Mouse (Mus musculus) CH12.LX (cell line): ENCODE data around the gene Sema3b. TPM values are rescaled to one million over a fixed set of nuclear protein-coding genes. Genes with fewer than 3 reads are reported as not detected.

Experiments
- DNase-seq: peaks from one replicate; pipeline ENCODE4 v3.0.0-alpha.2; 2013; ENCODE audit errors: extremely low read depth
- H3K27ac ChIP-seq: 2 replicates; pipeline ENCODE4 v1.5.1; 2012; ENCODE audit warnings: low read depth, mild to moderate bottlenecking, control low read depth, moderate library complexity; ENCODE audit not compliant: insufficient read depth
- H3K27me3 ChIP-seq: replicated peaks from 2 replicates; pipeline ENCODE3; 2012; ENCODE audit warnings: inconsistent platforms
- H3K36me3 ChIP-seq, 2 experiments: replicated peaks in 1 of 2; 2 replicates each; pipeline versions ENCODE3 to v1.6.1; 2012; ENCODE audit warnings: inconsistent platforms in 1 of 2, low read length in 1 of 2, mild to moderate bottlenecking in 1 of 2, mixed read lengths in 1 of 2, moderate library complexity in 1 of 2; ENCODE audit not compliant: control insufficient read depth in 1 of 2, insufficient read depth in 1 of 2
- H3K4me1 ChIP-seq, 2 experiments: 2 replicates each; pipeline ENCODE4 v1.6.1; 2012; ENCODE audit warnings: inconsistent platforms in 1 of 2, moderate library complexity in 1 of 2; ENCODE audit not compliant: insufficient read depth in 2 of 2, control insufficient read depth in 1 of 2
- H3K4me2 ChIP-seq: 2 replicates; pipeline ENCODE4 v1.6.1; 2012; ENCODE audit warnings: low read depth, mild to moderate bottlenecking, control low read depth; ENCODE audit not compliant: poor library complexity, insufficient read depth, severe bottlenecking
- H3K4me3 ChIP-seq, 3 experiments: fragments of 150-350 bp in 1 of 3; sonication (generic) in 1 of 3; replicated peaks in 1 of 3; 2 replicates each; pipeline versions ENCODE3 to v1.5.1; 2011 to 2012; ENCODE audit warnings: low read depth in 2 of 3, low read length in 2 of 3, mild to moderate bottlenecking in 2 of 3, moderate library complexity in 2 of 3, control low read depth in 1 of 3, improper control_type of control experiment in 1 of 3, inconsistent platforms in 1 of 3, mixed read lengths in 1 of 3; ENCODE audit not compliant: poor library complexity in 1 of 3
- H3K79me2 ChIP-seq: replicated peaks from 2 replicates; pipeline ENCODE4 v1.6.1; 2012; ENCODE audit warnings: mild to moderate bottlenecking, moderate library complexity; ENCODE audit not compliant: control insufficient read depth, poor library complexity, insufficient read depth, severe bottlenecking; ENCODE audit errors: extremely low read depth
- H3K9ac ChIP-seq: 2 replicates; pipeline ENCODE4 v1.6.1; 2012; ENCODE audit warnings: low read depth, mild to moderate bottlenecking, control low read depth, moderate library complexity; ENCODE audit not compliant: insufficient read depth
- H3K9me3 ChIP-seq: replicated peaks from 2 replicates; pipeline ENCODE3; 2012; ENCODE audit warnings: low read length, inconsistent platforms, mixed read lengths
- CHD2 ChIP-seq: IDR thresholded peaks from 2 replicates; pipeline ENCODE4 v1.6.1; 2011; ENCODE audit warnings: low read length, improper control_type of control experiment
- E2F4 ChIP-seq: IDR thresholded peaks from 2 replicates; pipeline ENCODE4 v1.6.1; 2011; ENCODE audit warnings: low read depth, low read length, improper control_type of control experiment; ENCODE audit not compliant: insufficient replicate concordance
- EP300 ChIP-seq: IDR thresholded peaks from 2 replicates; pipeline ENCODE4 v1.6.1; 2011; ENCODE audit warnings: low read length, improper control_type of control experiment
- ETS1 ChIP-seq: conservative IDR thresholded peaks from 2 replicates; pipeline ENCODE4 v1.6.1; 2012; ENCODE audit warnings: low read depth, mild to moderate bottlenecking, inconsistent platforms, low read length, improper control_type of control experiment, moderate library complexity
- IRF4 ChIP-seq: IDR thresholded peaks from 2 replicates; pipeline ENCODE4 v1.6.1; 2014; ENCODE audit warnings: low read depth, mild to moderate bottlenecking, inconsistent platforms, low read length, improper control_type of control experiment
- MEF2A ChIP-seq: IDR thresholded peaks from 2 replicates; pipeline ENCODE4 v1.6.1; 2014; ENCODE audit warnings: low read depth, mild to moderate bottlenecking, inconsistent platforms, low read length, improper control_type of control experiment, borderline replicate concordance
- NELFE ChIP-seq: IDR thresholded peaks from 2 replicates; pipeline ENCODE4 v1.6.1; 2011; ENCODE audit warnings: low read depth, low read length, improper control_type of control experiment
- USF1 ChIP-seq: IDR thresholded peaks from 2 replicates; pipeline ENCODE4 v1.6.1; 2014; ENCODE audit warnings: low read depth, mild to moderate bottlenecking, inconsistent platforms, low read length, improper control_type of control experiment
- USF2 ChIP-seq: conservative IDR thresholded peaks from 2 replicates; pipeline ENCODE4 v1.6.1; 2011; ENCODE audit warnings: low read depth, low read length, improper control_type of control experiment
- ZC3H11A ChIP-seq: IDR thresholded peaks from 2 replicates; pipeline ENCODE4 v1.6.1; 2012; ENCODE audit warnings: low read depth, mild to moderate bottlenecking, inconsistent platforms, low read length, improper control_type of control experiment
- ZNF384 ChIP-seq: IDR thresholded peaks from 2 replicates; pipeline ENCODE4 v1.6.1; 2012; ENCODE audit warnings: low read depth, low read length, improper control_type of control experiment, inconsistent platforms
- dilution Hi-C: fragments of 300-500 bp; cut with MboI; formaldehyde crosslinking; loops from 2 replicates; pipeline ENCODE4 v1.14.3; 2020; ENCODE audit warnings: low sequenced_read_pairs; ENCODE audit not compliant: extremely low pct_unique_long_range_greater_than_20kb, extremely low pct_ligation_motif_present
- in situ Hi-C: fragments of 300-500 bp; cut with MboI; formaldehyde crosslinking; loops from 3 replicates; pipeline ENCODE4 v1.14.3; 2019; ENCODE audit warnings: low sequenced_read_pairs, low pct_ligation_motif_present, low pct_unique_long_range_greater_than_20kb, mixed read lengths
- polyA plus RNA-seq: library from polyadenylated mRNA; unstranded; fragments of >175 nt; gene quantifications from 2 replicates; pipeline ENCODE4 v1.2.1, GENCODE M21; 2012; ENCODE audit warnings: low read depth; ENCODE audit not compliant: insufficient read length
- total RNA-seq, 2 experiments: library from RNA; depleted of rRNA; stranded (reverse); fragments of 300-350 nt in 1 of 2; fragments of >200 nt in 1 of 2; gene quantifications; 2 replicates each; pipeline ENCODE4 v1.2.3; 2012 to 2014

The Sema3b gene
- total and polyA plus RNA-seq, 3 experiments, result 4.3 to 11.6 (median 8.0) TPM

GRCm38 (mm10) chr9:107547957-107548356 is 61.1 kb downstream of the Sema3b start:
- in situ Hi-C loops, result no loop called here
- H3K4me1 ChIP-seq, result peaks cover 3 to 42% of the 10 kb centered on the region in 2 experiments

More at GRCm38 (mm10) chr9:107547957-107548356, 61.1 kb downstream of the Sema3b start:
- H3K4me2 ChIP-seq, result no peak overlapping the region
- no peak for DNase-seq
- no peaks in the 10 kb centered on the region for H3K79me2 ChIP-seq
- dilution Hi-C loops, result no loop called here
- H3K27me3 ChIP-seq, result no peaks in the 10 kb centered on the region
- no peak overlapping the region for H3K27ac ChIP-seq
- H3K4me3 ChIP-seq, result no peak overlapping the region
- H3K9ac ChIP-seq, result no peak overlapping the region
- H3K9me3 ChIP-seq, result no peaks in the 10 kb centered on the region
- H3K36me3 ChIP-seq, result peaks cover 23 to 38% of the 10 kb centered on the region in 2 experiments
- TF ChIP-seq EP300, result no peak
- TF ChIP-seq MEF2A, result no peak
- TF ChIP-seq ZC3H11A, result no peak
- TF ChIP-seq ZNF384, result no peak
- TF ChIP-seq NELFE, result no peak
- TF ChIP-seq USF2, result no peak
- TF ChIP-seq IRF4, result no peak
- no peak for TF ChIP-seq CHD2
- TF ChIP-seq USF1, result no peak
- no peak for TF ChIP-seq E2F4
- TF ChIP-seq ETS1, result no peak

Other genes with a start within 250 kb of the Sema3b start
- gene Cacna2d2, start 209.6 kb downstream of the Sema3b start, total RNA-seq (2012; rRNA removed), result 0.04 TPM in 1 of 2 replicates, not detected in the other
- not detected in 2 replicates for gene Cacna2d2, start 209.6 kb downstream of the Sema3b start, total RNA-seq (2014; rRNA removed)
- gene Cacna2d2, start 209.6 kb downstream of the Sema3b start, polyA plus RNA-seq, result not detected in 2 replicates
- gene Tmem115, start 75.3 kb downstream of the Sema3b start, total RNA-seq (2012; rRNA removed), result 17.9 TPM in 2 replicates
- 10.0 and 13.0 TPM in 2 replicates for gene Tmem115, start 75.3 kb downstream of the Sema3b start, total RNA-seq (2014; rRNA removed)
- gene Tmem115, start 75.3 kb downstream of the Sema3b start, polyA plus RNA-seq, result 11.3 and 12.6 TPM in 2 replicates
- 37.8 and 45.9 TPM in 2 replicates for gene Cyb561d2, start 67.0 kb downstream of the Sema3b start, total RNA-seq (2012; rRNA removed)
- 29.2 and 35.7 TPM in 2 replicates for gene Cyb561d2, start 67.0 kb downstream of the Sema3b start, total RNA-seq (2014; rRNA removed)
- 23.6 and 23.8 TPM in 2 replicates for gene Cyb561d2, start 67.0 kb downstream of the Sema3b start, polyA plus RNA-seq
- 28.0 and 31.4 TPM in 2 replicates for gene Nprl2, start 67.0 kb downstream of the Sema3b start, total RNA-seq (2012; rRNA removed)
- gene Nprl2, start 67.0 kb downstream of the Sema3b start, total RNA-seq (2014; rRNA removed), result 16.3 and 19.4 TPM in 2 replicates
- 10.8 and 12.6 TPM in 2 replicates for gene Nprl2, start 67.0 kb downstream of the Sema3b start, polyA plus RNA-seq
- gene Zmynd10, start 61.9 kb downstream of the Sema3b start, total RNA-seq (2012; rRNA removed), result 0.34 TPM in 1 of 2 replicates, not detected in the other
- not detected in 2 replicates for gene Zmynd10, start 61.9 kb downstream of the Sema3b start, total RNA-seq (2014; rRNA removed)
- gene Zmynd10, start 61.9 kb downstream of the Sema3b start, polyA plus RNA-seq, result 0.63 TPM in 1 of 2 replicates, not detected in the other
- gene Rassf1, start 57.7 kb downstream of the Sema3b start, total RNA-seq (2012; rRNA removed), result 17.7 and 18.5 TPM in 2 replicates
- 15.3 and 15.9 TPM in 2 replicates for gene Rassf1, start 57.7 kb downstream of the Sema3b start, total RNA-seq (2014; rRNA removed)
- gene Rassf1, start 57.7 kb downstream of the Sema3b start, polyA plus RNA-seq, result 11.6 and 12.2 TPM in 2 replicates
- 23.0 and 31.5 TPM in 2 replicates for gene Tusc2, start 46.0 kb downstream of the Sema3b start, total RNA-seq (2012; rRNA removed)
- 30.8 and 33.3 TPM in 2 replicates for gene Tusc2, start 46.0 kb downstream of the Sema3b start, total RNA-seq (2014; rRNA removed)
- gene Tusc2, start 46.0 kb downstream of the Sema3b start, polyA plus RNA-seq, result 39.1 and 39.2 TPM in 2 replicates
- 26.8 and 31.8 TPM in 2 replicates for gene Hyal2, start 41.3 kb downstream of the Sema3b start, total RNA-seq (2012; rRNA removed)
- 14.6 and 16.4 TPM in 2 replicates for gene Hyal2, start 41.3 kb downstream of the Sema3b start, total RNA-seq (2014; rRNA removed)
- 23.0 and 30.9 TPM in 2 replicates for gene Hyal2, start 41.3 kb downstream of the Sema3b start, polyA plus RNA-seq
- 0.38 and 0.59 TPM in 2 replicates for gene Hyal1, start 32.3 kb downstream of the Sema3b start, total RNA-seq (2012; rRNA removed)
- 0.16 TPM in 1 of 2 replicates, not detected in the other for gene Hyal1, start 32.3 kb downstream of the Sema3b start, total RNA-seq (2014; rRNA removed)
- gene Hyal1, start 32.3 kb downstream of the Sema3b start, polyA plus RNA-seq, result 0.40 and 0.82 TPM in 2 replicates
- 4.4 and 4.8 TPM in 2 replicates for gene Naa80, start 30.3 kb downstream of the Sema3b start, total RNA-seq (2012; rRNA removed)
- gene Naa80, start 30.3 kb downstream of the Sema3b start, total RNA-seq (2014; rRNA removed), result 0.70 and 1.7 TPM in 2 replicates
- gene Naa80, start 30.3 kb downstream of the Sema3b start, polyA plus RNA-seq, result 5.5 and 9.3 TPM in 2 replicates
- gene Hyal3, start 28.4 kb downstream of the Sema3b start, total RNA-seq (2012; rRNA removed), result 0.13 TPM in 1 of 2 replicates, not detected in the other
- gene Hyal3, start 28.4 kb downstream of the Sema3b start, total RNA-seq (2014; rRNA removed), result 0.12 TPM in 1 of 2 replicates, not detected in the other
- 0.14 and 0.21 TPM in 2 replicates for gene Hyal3, start 28.4 kb downstream of the Sema3b start, polyA plus RNA-seq
- 91.3 and 101 TPM in 2 replicates for gene Ifrd2, start 21.6 kb downstream of the Sema3b start, total RNA-seq (2012; rRNA removed)
- 57.7 and 62.8 TPM in 2 replicates for gene Ifrd2, start 21.6 kb downstream of the Sema3b start, total RNA-seq (2014; rRNA removed)
- gene Ifrd2, start 21.6 kb downstream of the Sema3b start, polyA plus RNA-seq, result 127 and 143 TPM in 2 replicates
- 154 and 160 TPM in 2 replicates for gene Gnai2, start 26.1 kb upstream of the Sema3b start, total RNA-seq (2012; rRNA removed)
- gene Gnai2, start 26.1 kb upstream of the Sema3b start, total RNA-seq (2014; rRNA removed), result 86.2 and 98.2 TPM in 2 replicates
- 262 and 286 TPM in 2 replicates for gene Gnai2, start 26.1 kb upstream of the Sema3b start, polyA plus RNA-seq
- gene Slc38a3, start 60.3 kb upstream of the Sema3b start, total RNA-seq (2012; rRNA removed), result 0.04 TPM in 1 of 2 replicates, not detected in the other
- gene Slc38a3, start 60.3 kb upstream of the Sema3b start, total RNA-seq (2014; rRNA removed), result not detected in 2 replicates
- gene Slc38a3, start 60.3 kb upstream of the Sema3b start, polyA plus RNA-seq, result not detected in 2 replicates
- not detected in 2 replicates for gene Gnat1, start 70.5 kb upstream of the Sema3b start, total RNA-seq (2012; rRNA removed)
- gene Gnat1, start 70.5 kb upstream of the Sema3b start, total RNA-seq (2014; rRNA removed), result not detected in 2 replicates
- 2.0 and 3.0 TPM in 2 replicates for gene Gnat1, start 70.5 kb upstream of the Sema3b start, polyA plus RNA-seq
- gene Sema3f, start 101.2 kb upstream of the Sema3b start, total RNA-seq (2012; rRNA removed), result 0.50 and 1.1 TPM in 2 replicates
- gene Sema3f, start 101.2 kb upstream of the Sema3b start, total RNA-seq (2014; rRNA removed), result 0.24 TPM in 1 of 2 replicates, not detected in the other
- 0.36 and 1.6 TPM in 2 replicates for gene Sema3f, start 101.2 kb upstream of the Sema3b start, polyA plus RNA-seq
- gene Rbm5, start 161.8 kb upstream of the Sema3b start, total RNA-seq (2012; rRNA removed), result 67.6 and 74.5 TPM in 2 replicates
- 83.6 and 85.3 TPM in 2 replicates for gene Rbm5, start 161.8 kb upstream of the Sema3b start, total RNA-seq (2014; rRNA removed)
- gene Rbm5, start 161.8 kb upstream of the Sema3b start, polyA plus RNA-seq, result 83.6 and 92.8 TPM in 2 replicates